Mouse (Mus musculus) megakaryocyte, embryonic 14.5 days (primary cell): ENCODE data around the gene Abtb2.

Experiments used
- FLI1 ChIP-seq: IDR thresholded peaks from 2 replicates; pipeline ENCODE4 v1.6.1; 2012; ENCODE audit warnings: low read length, inconsistent platforms, mixed read lengths
- GATA1 ChIP-seq: IDR thresholded peaks from 3 replicates; pipeline ENCODE4 v1.6.1; 2012; ENCODE audit warnings: mixed read lengths, low read length, inconsistent platforms, borderline replicate concordance

DNA sequence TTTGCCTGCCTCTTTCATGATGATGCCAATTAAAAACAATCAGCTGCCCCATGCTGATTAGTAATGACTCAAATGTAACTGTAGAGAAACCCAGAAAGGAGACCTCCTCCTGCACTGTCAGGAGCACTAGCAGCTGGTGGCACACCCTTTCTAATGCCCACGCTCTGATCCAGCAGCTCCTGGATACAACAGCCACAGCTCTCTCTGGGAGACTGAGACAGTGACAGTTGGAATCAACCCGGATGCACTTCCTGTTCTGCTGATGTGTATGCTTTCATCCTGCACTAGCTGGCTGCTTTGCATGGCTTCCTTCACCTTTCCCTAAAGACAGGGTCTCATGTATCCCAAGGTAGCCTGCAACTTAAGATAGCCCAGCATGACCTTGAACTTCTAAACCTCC, 180.0 kb downstream of the Abtb2 start:
- TF ChIP-seq GATA1 (no peak), FLI1 (no peak)
